Mouse (Mus musculus): ENCODE measurements around the gene Nsd1.
"Not testable (repeated sequence)": the region's sequence is repeated elsewhere in the genome, so short reads cannot be mapped to it uniquely, and the experiment has no call there.

The Nsd1 gene

GRCm38 (mm10) chr13:55209649-55210192 lies at the start of gene Nsd1:
Gene Nsd1 (plus strand): TSS chr13:55209782.
- DNase-seq, result no peak

- no peak for DNase-seq
Measured at GRCm38 (mm10) chr13:55162365-55162764, 47.2 kb upstream of the Nsd1 start.

GRCm38 (mm10) chr13:55163553-55163952 lies 46.0 kb upstream of the Nsd1 start:
- DNase-seq, result no peak

GRCm38 (mm10) chr13:55165831-55166339 lies 43.7 kb upstream of the Nsd1 start:
- DNase-seq, result no peak

GRCm38 (mm10) chr13:55166806-55167725 lies 42.5 kb upstream of the Nsd1 start:
- DNase-seq, result no peak

GRCm38 (mm10) chr13:55167798-55168197 lies 41.8 kb upstream of the Nsd1 start:
- no peak for DNase-seq

- no peak for DNase-seq
Measured at GRCm38 (mm10) chr13:55168255-55168654, 41.3 kb upstream of the Nsd1 start.

- DNase-seq, result no peak
Measured at GRCm38 (mm10) chr13:55168958-55169369, 40.6 kb upstream of the Nsd1 start.

- peak; percentile 25 to 28 for DNase-seq
Measured at GRCm38 (mm10) chr13:55171517-55172335, 37.9 kb upstream of the Nsd1 start.

GRCm38 (mm10) chr13:55172336-55172770 lies 37.2 kb upstream of the Nsd1 start:
- no peak for DNase-seq

GRCm38 (mm10) chr13:55174347-55174746 lies 35.2 kb upstream of the Nsd1 start:
- no peak for DNase-seq

- DNase-seq, result no peak
Measured at GRCm38 (mm10) chr13:55176265-55176664, 33.3 kb upstream of the Nsd1 start.

GRCm38 (mm10) chr13:55177903-55178496 lies 31.6 kb upstream of the Nsd1 start:
- no peak for DNase-seq

- DNase-seq, result peak; percentile 71 to 77
Measured at GRCm38 (mm10) chr13:55178556-55178955, 31.0 kb upstream of the Nsd1 start.

- peak; percentile 23 to 24 for DNase-seq
Measured at GRCm38 (mm10) chr13:55179591-55179990, 30.0 kb upstream of the Nsd1 start.

GRCm38 (mm10) chr13:55181786-55182172 lies 27.8 kb upstream of the Nsd1 start:
- no peak for DNase-seq

- peak; percentile 64 to 76 for DNase-seq
Measured at GRCm38 (mm10) chr13:55182173-55182894, 27.2 kb upstream of the Nsd1 start.

GRCm38 (mm10) chr13:55183382-55183781 lies 26.2 kb upstream of the Nsd1 start:
- DNase-seq, result no peak

GRCm38 (mm10) chr13:55187062-55187461 lies 22.5 kb upstream of the Nsd1 start:
- DNase-seq, result not testable (repeated sequence)

- no peak for DNase-seq
Measured at GRCm38 (mm10) chr13:55189531-55190107, 20.0 kb upstream of the Nsd1 start.

- peak; percentile 94 to 99 for DNase-seq
Measured at GRCm38 (mm10) chr13:55190121-55190868, 19.3 kb upstream of the Nsd1 start.

All from cerebellum, adult 18-20 months (tissue).